Mouse (Mus musculus) gastrocnemius, postnatal 36 days (tissue): ENCODE results near the gene Cbx4. TPM values are rescaled to one million over a fixed set of nuclear protein-coding genes. Genes with fewer than 3 reads are reported as not detected.

Experiments
- DNase-seq, 2 experiments: peaks; one replicate each; pipeline ENCODE4 v3.0.0; 2022
- intact Hi-C: fragments of 180-260 bp; cut with DNase I; formaldehyde crosslinking; loops from one replicate; pipeline ENCODE4 v1.15.1; 2025
- long read RNA-seq, 2 experiments: library from polyadenylated mRNA; stranded (forward); transcript quantifications; one replicate each; pipeline ENCODE4 v2.0.0; 2021
- total RNA-seq, 2 experiments: library from RNA; stranded (reverse); gene quantifications; 2 replicates each; pipeline ENCODE4 v1.2.3; 2021

Gene Cbx4
- total RNA-seq = 1 to 10 TPM; 1.6 to 3.0 TPM
- long read RNA-seq, experiment 1, full-length matches to known transcripts = 1 of 2 reads
- long read RNA-seq, experiment 1, partial matches to known transcripts = 0 of 2 reads
- long read RNA-seq, experiment 1, other reads (novel, unspliced or antisense) = 1 of 2 reads
- long read RNA-seq, experiment 2, full-length matches to known transcripts = 1 of 4 reads
- long read RNA-seq, experiment 2, partial matches to known transcripts = 0 of 4 reads
- long read RNA-seq, experiment 2, other reads (novel, unspliced or antisense) = 3 of 4 reads

DNA sequence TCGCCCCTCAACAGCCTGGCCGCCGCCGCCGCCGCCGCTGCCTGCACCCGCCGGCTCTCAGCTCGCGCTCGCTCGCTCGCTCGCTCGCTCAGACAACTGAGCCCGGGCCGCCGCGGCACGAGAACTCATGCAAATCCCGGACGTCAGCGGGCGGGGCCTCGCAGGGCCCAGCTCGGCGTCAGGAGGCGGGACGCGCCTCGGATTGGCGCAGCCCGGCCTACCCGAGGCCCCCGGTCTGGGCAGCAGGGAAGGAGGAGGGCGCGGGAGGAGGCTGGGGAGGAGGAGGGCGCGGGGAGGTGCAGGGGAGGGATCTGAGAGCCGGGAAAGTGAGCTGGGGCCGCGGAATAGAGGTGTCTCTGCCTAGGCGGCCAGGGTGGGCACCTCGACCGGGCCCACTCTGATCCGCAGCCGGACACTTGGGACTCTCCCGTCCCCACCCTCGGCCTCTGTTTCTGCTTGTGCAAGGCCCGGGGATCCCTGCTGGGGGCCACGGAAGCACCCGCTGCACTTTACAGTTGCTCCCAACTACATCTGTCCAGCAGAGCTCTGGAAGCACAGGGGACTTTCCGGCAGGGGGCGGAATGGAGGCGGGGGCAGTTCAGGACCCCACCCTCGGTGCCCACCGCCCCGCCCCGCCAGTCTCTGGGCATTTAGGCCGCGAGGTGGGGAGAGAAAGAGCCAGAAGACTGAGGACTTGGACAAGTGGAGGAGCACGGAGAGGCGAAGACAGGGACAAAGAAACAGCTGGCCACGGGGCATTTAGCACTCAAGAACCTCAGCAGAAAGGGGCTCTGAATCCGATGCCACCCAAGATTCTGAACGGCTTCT is at the start of gene Cbx4:
TSS of gene Cbx4 (minus strand) at position 78 of the 828 bp plus-strand sequence.
- peak; percentile 78 to 91 for DNase-seq
- intact Hi-C loops = loop anchor here (5.0 kb wide), 1 partner anchor 49 kb away; no protein-coding TSS in a partner anchor

GRCm38 (mm10) chr11:119134586-119134985 is 48.6 kb upstream of the Cbx4 start:
- intact Hi-C loops = no loop called here
- DNase-seq = no peak

- DNase-seq = peak; percentile 41 to 53
Observed at GRCm38 (mm10) chr11:119133437-119134221, 47.6 kb upstream of the Cbx4 start.

GRCm38 (mm10) chr11:119132198-119133035 is 46.4 kb upstream of the Cbx4 start:
- no peak for DNase-seq
- intact Hi-C loops = no loop called here

More at GRCm38 (mm10) chr11:119133437-119134221, 47.6 kb upstream of the Cbx4 start:
- intact Hi-C loops = no loop called here

GRCm38 (mm10) chr11:119130081-119130765 is 44.2 kb upstream of the Cbx4 start:
- intact Hi-C loops = no loop called here

GRCm38 (mm10) chr11:119129281-119130058 is 43.4 kb upstream of the Cbx4 start:
- no peak for DNase-seq
- intact Hi-C loops = loop anchor here (5.0 kb wide), 1 partner anchor 87 kb away; the partner anchor contains the start of gene Cbx8

More at GRCm38 (mm10) chr11:119130081-119130765, 44.2 kb upstream of the Cbx4 start:
- DNase-seq = no peak

- intact Hi-C loops = loop anchor here (5.0 kb wide), 1 partner anchor 86 kb away; the partner anchor contains the start of gene Cbx8
- no peak for DNase-seq
Observed at GRCm38 (mm10) chr11:119128668-119129280, 42.8 kb upstream of the Cbx4 start.

DNA sequence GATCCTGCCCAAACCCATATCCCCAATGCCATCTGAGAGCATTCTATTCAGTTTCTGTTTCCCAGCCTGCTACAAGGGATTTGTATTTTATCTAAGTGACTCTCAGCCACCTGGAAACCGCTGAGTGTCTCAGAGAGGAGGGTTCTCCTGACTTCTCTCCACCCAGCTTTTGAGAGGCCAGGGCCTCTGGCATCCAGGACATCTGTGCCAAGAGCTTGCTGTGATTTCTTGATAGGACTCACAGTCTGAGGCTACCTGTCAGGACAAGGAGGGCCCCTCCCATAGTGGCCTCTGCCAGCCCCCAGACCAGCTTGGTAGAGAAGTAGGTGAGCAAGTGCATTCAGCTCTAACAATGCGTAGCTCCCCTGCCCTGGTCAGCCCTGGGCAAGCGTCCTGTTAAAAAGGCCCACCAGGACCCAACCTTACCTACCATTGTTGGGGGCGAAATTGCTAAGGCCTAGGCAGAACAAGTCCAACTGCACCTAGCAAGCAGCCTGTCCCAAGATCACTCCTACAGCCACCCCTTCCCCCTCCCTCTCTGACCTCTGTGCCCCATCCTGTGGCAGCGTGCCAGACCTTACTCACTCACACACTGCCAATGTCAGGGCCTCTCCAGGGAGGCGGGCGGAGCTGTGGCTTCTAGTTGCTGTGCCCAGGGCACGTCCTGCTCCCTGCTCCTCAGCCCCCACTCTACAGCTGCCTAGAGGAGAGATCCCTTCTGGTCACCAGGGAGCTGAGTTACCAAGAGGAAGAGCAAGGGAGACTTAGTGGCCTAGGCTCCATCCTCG is 41.9 kb upstream of the Cbx4 start:
- intact Hi-C loops = loop anchor here (2.0 to 5.0 kb wide), 2 partner anchors 37 to 86 kb away; partner anchors contain the start of gene Cbx8
- DNase-seq = peak; percentile 44 to 66

- DNase-seq = no peak
- intact Hi-C loops = loop anchor here (2.0 to 5.0 kb wide), 2 partner anchors 36 to 85 kb away; partner anchors contain the start of gene Cbx8
Observed at GRCm38 (mm10) chr11:119127147-119127546, 41.1 kb upstream of the Cbx4 start.

DNA sequence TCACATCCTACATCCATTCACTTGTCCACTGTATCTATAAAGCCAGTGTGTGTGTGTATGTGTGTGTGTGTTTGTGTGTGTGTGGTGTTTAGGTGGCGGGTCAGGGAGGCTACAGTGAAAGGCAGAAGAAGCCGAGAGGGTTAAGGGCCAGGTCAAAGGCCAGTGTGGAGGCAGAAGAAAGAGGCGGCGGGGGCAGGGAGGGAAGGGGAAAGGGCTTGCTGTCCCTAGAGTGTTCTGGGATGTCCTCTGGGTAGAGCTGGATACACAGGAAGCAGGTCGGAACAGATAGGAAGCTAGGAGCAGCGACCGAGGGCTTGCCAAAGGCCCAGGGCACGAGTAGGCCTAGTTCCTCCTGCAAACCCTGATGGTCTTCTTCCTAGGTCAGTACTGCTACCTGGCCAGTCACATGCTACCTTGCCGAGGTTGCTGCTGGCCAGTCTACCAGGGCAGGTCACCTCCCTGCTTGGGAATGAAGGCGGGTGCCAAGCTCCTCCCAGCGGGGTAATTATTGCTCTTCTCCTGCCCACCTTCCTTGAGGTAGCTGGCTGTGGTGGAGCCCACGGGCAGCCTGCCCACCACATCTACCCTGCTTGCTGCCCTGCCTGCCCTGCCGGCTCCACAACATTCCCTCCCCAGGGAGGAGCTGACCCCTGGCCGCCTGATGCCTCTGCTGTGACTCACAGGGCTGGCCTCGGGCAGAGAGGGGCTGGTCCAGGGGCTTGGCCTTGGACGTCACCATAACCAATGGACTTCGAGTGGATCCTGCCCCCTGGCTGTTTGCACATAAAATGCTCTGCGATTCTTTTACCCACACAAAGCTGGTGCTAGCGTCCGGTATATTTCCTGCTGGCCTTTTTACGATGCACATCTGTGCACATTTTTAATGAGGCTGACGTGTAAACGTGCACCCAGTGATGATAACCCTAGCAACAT is 40.2 kb upstream of the Cbx4 start:
- DNase-seq = peak; percentile 74 to 84
- intact Hi-C loops = loop anchor here (2.0 to 5.0 kb wide), 2 partner anchors 35 to 84 kb away; partner anchors contain the start of gene Cbx8

DNA sequence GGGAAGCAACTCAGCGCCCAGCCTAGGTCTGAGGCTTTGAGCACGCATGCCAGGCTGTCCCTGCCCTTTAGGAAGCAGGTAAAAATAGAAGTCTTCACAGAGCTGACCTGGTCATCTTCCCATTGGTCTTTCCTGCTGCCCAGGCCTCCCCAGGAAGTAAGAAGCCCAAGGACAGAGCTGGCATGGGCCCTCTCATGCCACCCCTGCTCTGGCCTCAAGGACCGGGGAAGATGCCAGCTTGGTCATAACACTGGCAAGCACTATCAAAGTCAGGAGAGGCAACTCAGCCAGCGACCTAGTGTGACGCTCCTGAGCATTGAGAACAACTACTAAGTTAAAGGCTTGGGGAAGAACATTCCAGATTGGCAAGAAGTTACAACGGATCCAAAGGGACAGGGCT is 38.5 kb upstream of the Cbx4 start:
- intact Hi-C loops = no loop called here
- peak; percentile 32 to 63 for DNase-seq

- DNase-seq = no peak
Observed at GRCm38 (mm10) chr11:119123522-119124319, 37.7 kb upstream of the Cbx4 start.

DNA sequence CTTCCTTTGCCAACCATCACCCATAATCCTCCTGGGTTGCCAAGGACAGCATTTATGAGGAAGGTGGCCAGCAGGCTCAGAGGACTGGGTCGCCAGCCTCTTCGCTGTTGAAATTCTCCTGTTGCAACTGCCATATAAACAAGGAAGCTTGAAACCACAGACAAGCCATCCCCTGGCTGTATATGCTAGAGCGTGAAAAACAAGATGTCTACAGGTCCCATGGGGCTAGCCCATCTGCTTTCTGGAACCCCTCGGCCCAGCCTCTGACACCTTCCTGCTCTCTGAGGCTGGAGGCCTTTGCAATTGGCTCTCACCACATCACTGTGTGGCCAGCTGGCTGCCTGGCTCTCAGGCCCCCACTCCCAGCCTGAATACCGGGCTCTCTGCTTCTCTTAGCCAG is 36.4 kb upstream of the Cbx4 start:
- intact Hi-C loops = no loop called here
- no peak for DNase-seq

More at GRCm38 (mm10) chr11:119123522-119124319, 37.7 kb upstream of the Cbx4 start:
- intact Hi-C loops = no loop called here

DNA sequence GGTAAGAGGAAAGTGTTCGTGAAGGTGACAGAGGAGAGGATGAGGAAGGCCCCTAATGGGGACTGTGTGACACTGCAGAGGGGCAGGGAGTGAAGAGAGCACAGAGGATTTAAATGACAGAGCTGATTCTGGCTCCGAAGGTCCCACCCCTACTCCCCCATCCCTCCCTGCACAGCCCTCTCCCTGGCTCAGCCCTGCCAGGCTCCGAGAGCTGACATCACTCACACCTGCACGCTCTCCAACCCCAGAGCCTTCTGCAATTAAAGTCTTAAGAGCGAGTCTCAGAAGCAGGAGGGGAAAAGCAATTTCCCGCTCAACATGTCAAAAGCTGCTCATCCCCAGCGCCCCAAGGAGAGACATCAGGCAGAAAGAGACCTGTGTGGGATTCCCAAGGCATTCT is 32.9 kb upstream of the Cbx4 start:
- DNase-seq = no peak
- intact Hi-C loops = no loop called here

GRCm38 (mm10) chr11:119117945-119118344 is 31.9 kb upstream of the Cbx4 start:
- no peak for DNase-seq
- intact Hi-C loops = no loop called here
